Mouse (Mus musculus): Measurements from ENCODE around the gene Apln.

DNA sequence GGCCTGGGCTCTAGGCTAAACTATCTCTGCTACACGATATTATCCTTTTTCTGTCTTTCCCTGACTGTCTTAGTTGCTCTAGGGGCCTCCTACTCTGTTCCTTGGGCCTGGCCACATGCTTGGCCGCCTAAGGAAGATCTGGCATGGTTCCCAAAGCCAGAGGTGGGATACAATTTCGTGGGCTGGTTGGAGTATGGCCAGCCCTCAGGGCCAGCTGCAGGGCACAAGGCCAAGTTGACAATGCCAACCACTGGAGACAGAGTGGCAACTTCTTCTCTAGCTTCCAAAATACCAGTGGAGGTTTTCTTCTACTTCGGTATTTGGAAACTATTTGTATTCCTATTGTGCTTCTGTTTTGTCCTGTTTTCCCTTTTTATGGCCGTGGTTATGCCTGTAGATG is 47.7 kb upstream of the Apln start:
- no peak for TF ChIP-seq CTCF (IDR thresholded peaks at IDR 0.05; ENCODE audit: low read depth, low read length)
- no peak for TF ChIP-seq POLR2A (IDR thresholded peaks at IDR 0.05; ENCODE audit: extremely low read depth, insufficient read depth, low read length)
